Mouse (Mus musculus) testis, adult 2 months (tissue): ENCODE results near the gene Pctp.

ENCODE experiments used
- CTCF ChIP-seq: fragments of 200-500 bp; IDR thresholded peaks from 2 replicates; pipeline ENCODE4 v1.5.1; 2012; ENCODE audit warnings: low read depth, mild to moderate bottlenecking, inconsistent platforms, low read length, moderate library complexity; ENCODE audit not compliant: control insufficient read depth, insufficient read depth, insufficient replicate concordance
- POLR2A ChIP-seq: fragments of 200-500 bp; IDR thresholded peaks from 2 replicates; pipeline ENCODE4 v1.6.1; 2012; ENCODE audit warnings: low read depth, mild to moderate bottlenecking, inconsistent platforms, low read length, moderate library complexity; ENCODE audit not compliant: control insufficient read depth

- TF ChIP-seq POLR2A (no peak), CTCF (no peak)
Observed at GRCm38 (mm10) chr11:89984436-89984835, 18.3 kb downstream of the Pctp start.
